Mouse (Mus musculus) olfactory bulb, adult 2 months (tissue): ENCODE results near the gene Bbof1.

ENCODE experiments used
- CTCF ChIP-seq: fragments of 200-500 bp; IDR thresholded peaks from 2 replicates; pipeline ENCODE4 v1.5.1; 2012; ENCODE audit warnings: low read depth, mild to moderate bottlenecking, low read length, moderate library complexity; ENCODE audit not compliant: insufficient read depth
- POLR2A ChIP-seq: fragments of 200-500 bp; IDR thresholded peaks from 2 replicates; pipeline ENCODE4 v1.6.1; 2012; ENCODE audit warnings: mild to moderate bottlenecking, low read depth, low read length, moderate library complexity; ENCODE audit not compliant: insufficient read depth

- TF ChIP-seq POLR2A (no peak), CTCF (no peak)
Measured at GRCm38 (mm10) chr12:84397685-84398084, 11.2 kb upstream of the Bbof1 start.
